Mouse (Mus musculus) erythroblast, embryonic 14.5 days (primary cell): Measurements from ENCODE around the gene Sult6b2.

Experiments used
- GATA1 ChIP-seq: IDR thresholded peaks from 2 replicates; pipeline ENCODE4 v1.6.1; 2012; ENCODE audit warnings: low read length, inconsistent platforms, mixed read lengths
- TAL1 ChIP-seq: IDR thresholded peaks from 3 replicates; pipeline ENCODE4 v1.6.1; 2012; ENCODE audit warnings: low read length, inconsistent platforms, mixed read lengths

- TF ChIP-seq GATA1 (no peak), TAL1 (no peak)
Observed at GRCm38 (mm10) chr6:142752331-142753246, 51.7 kb downstream of the Sult6b2 start.
